Mouse (Mus musculus): ENCODE data around the gene Sf3a3.

Sf3a3 gene

DNA sequence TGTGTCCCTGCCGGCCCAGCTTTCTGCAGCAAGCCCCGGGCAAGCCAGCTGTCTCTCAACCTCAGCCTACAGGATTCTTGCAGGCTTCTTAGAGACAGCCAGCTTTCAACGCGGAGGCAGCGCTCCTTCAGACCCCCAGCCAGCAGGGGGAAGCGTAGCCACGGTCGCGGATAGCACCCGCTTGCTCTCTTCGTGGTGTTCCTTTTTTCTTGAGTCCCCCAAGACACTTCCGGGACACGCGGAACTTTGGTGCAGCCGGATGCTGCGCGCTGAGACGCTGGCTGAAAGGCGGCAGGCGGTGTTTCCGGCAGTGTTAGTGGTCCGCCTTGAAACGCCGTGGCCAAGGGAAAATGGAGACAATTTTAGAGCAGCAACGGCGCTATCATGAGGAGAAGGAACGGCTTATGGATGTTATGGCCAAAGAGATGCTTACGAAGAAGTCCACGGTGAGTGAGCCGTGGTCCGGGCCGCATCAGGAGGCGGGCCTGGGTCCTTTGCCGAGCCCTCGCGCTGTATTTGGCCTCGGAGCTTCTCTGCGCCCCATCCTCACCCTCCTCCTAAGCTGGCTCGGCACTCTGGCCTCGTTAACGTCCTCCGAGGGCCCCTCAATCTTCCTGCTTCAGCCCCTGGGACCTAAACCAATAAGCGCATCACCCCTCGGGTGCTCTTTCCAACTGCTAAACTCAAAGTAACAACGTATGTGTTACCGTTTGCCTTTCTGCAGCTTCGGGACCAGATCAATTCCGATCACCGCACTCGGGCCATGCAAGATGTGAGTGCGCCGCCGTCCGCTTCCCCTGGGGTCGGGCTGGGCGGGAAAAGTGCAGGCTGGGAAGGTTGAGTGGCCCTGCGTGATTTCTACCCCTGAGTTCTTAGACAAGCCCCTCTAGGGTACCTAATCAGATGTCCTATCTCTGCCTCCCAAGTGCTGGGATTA is at the start of gene Sf3a3:
Gene Sf3a3 (plus strand): TSS at position 232 of the 937 bp plus-strand sequence.
- DNase-seq = peak; percentile 93 to 96

DNA sequence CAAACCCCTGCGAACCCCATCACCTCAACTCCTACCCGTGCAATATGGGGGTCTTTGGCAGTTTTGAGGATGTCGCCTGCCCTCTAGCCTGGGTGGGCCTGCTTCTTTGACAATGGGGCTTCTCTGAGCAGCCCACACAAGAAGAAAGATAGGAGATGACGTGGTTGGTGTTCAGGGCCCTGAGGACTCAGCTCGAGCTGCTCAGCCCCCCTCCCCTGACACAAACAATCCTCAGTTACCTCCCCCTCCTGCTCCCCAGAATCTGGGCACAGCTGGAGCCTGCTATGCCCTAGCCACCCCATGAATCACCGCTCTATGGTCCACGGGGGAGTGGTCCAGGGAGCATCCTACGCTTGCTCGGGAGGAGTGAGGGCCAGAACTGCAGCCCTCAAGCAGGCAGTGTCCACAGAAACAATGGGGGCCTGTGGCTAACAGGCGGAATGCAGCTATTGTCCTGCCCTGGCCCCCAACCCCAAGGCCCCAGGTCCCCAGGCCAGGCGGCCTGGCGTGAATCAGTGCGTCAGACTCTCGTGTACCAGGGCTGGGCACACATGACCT is 47.0 kb upstream of the Sf3a3 start:
- DNase-seq = no peak

DNA sequence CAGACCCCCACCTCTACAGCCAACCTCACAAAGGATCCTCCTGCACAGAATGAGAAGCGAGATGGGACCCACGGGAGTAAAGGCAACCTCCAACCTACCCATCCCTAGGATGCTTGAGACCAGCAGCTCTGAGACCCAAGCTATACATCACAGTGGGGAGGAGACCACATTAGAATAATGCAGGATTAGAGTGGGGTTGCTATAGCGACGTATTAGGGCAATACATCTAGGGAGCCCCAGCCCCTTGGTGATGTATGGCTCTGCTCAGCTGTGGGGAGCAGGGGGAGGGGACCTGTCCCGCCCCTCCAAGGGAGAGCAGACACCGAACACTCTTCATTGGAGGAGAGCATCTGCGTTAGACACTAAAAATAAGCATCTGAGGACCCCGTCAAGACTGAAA is 46.5 kb upstream of the Sf3a3 start:
- no peak for DNase-seq

DNA sequence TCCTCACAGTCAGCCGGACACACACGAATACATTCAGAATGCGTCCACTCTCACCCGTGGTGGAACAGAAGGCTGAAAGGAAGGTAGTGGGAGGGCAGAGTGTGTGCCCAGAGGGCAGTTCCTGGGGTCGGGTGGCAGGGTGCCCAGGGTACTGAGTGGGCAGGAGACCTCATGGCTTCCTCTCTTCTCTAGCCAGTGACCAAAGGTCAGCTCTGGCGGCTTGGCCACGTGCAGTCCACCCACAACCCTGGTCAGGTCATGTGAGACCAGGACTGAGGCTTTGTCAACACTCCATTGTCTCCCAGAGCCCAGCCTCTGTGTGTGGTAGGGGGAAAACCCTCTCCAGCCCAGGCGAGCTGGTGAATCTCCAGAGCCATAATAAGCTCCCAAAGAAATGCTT is 44.3 kb upstream of the Sf3a3 start:
- DNase-seq = no peak

DNA sequence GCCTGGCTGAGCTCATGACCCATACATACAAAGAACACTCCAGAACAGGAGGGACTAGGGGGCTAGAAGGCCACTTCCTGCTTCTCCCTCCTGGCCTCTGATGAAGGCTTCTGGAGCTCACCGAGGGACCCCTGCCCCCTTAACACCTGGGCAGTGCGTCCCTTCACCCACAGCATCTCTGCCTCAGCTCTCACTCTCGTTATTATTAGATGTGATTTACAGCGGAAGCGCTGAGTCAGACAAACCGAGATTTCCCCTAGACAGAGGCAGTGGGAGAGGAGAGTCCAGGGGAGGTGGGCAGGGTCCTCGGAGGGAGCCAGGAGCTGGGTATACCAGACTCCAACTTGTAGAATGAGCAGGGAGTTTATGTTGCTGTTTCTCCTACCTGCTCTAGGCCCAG is 43.0 kb upstream of the Sf3a3 start:
- no peak for DNase-seq

DNA sequence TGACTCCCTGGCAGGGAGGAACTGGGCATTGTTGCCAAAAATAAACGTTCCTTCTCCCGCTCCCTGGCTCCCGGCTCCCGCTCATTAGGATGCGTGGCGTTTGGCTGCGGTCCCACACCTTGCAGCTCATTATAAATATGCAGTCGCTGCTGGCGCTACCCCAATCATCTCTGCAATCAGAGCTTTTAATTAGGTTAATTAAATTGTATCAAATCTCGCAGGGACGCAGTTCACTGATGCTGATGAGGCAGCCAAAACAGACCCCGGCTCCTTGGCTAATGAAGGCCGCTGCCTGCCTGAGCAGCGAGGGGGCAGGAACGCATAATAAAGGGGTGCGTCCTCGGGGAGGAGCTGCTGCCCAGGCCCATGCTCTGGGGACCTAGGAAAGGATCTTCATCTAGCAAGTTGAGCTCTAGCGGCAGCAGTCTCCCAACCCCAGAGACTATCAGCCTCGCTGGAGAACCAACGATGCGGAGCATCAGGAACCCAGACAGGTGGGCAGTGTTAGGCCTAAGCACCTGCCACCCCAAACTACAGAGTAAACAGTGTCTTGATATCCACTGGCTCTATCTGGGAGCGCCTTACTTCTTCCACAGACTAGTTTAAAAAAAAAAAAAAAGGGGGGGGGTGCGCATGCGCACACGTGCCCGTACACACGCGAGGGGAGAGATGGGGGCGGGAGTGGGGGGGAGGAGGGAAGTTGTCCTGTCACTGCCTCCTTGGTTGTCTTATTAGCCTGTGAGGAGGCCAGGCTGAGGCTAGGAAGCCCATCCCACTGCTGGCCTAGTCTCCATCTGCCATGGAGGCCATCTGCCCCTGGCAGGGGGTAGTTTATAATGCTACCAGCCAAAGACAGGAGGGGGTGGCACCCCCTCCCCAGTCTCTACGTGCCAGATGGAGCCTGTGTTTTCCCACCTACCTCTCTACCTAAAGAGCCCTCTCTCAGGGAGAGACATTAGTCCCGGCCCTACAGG is 41.9 kb upstream of the Sf3a3 start:
- peak; percentile 62 to 65 for DNase-seq

DNA sequence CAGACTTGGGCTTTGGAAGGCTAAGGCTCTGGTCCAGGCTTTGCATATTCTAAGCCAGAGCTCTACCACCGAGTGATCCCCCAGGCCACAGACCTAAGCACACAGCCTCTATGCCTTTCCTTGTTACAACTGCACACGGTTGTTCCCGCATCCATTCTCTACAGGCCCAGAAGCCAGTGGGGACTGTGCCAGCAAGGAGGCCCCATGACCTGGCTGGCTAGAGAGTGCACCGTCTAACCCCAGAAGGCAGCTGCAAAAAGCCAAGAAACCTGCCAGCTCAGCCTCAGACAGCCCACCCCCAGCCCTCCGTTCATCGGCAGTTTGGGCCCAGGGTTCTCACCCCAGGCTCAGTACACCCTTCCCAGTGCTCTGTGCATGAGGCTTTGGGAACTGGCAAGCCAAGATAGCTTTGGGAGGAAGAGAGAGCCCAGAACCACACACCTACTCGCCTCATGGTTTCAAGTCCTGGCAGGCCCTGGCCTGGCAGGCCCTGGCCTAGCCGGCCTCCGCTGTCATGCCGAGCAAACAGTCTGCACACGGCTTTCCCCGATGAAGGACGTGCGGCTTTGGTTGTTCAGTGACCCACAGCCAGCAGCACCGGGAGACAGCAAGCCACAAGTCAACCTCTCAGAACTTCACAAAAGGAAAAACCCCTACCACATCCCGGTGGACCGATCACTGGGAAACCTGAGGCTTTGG is 40.1 kb upstream of the Sf3a3 start:
- no peak for DNase-seq

DNA sequence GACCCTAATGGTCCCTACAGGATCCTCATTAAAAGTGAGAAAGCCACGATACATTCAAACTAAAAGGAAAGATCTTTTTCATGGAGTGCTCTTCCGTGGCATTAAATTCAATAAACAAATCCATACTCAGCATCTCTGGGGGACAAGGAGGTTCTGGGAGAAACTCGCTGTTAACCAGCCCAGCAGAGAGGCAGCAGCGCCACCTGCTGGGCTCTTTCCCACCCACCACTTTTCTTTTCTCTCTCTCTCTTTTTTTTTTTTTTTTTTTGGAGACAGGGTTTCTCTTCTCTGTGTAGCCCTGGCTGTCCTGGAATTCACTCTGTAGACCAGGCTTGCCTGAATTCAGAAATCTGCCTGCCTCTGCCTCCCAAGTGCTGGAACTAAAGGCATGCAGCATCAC is 39.5 kb upstream of the Sf3a3 start:
- DNase-seq = peak; percentile 69 to 75

DNA sequence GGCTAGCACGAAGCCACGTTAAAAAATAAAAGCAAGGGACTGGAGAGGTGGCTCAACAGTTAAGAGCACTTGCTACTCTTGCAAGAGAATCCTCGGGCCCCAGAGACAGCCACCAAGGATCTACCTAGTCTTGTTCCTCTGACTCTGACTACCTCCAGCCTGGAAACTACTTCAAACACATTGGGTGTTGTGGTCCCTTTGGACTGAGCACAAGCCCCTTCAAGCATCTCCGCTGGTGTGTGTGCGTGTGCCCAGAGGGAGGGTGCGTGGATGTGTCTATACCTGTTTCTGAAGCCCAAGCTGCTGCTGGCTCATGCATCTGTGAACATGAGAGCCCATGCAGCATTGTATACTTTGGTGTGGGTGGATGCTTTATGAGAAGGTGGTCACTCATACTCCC is 38.6 kb upstream of the Sf3a3 start:
- no peak for DNase-seq

DNA sequence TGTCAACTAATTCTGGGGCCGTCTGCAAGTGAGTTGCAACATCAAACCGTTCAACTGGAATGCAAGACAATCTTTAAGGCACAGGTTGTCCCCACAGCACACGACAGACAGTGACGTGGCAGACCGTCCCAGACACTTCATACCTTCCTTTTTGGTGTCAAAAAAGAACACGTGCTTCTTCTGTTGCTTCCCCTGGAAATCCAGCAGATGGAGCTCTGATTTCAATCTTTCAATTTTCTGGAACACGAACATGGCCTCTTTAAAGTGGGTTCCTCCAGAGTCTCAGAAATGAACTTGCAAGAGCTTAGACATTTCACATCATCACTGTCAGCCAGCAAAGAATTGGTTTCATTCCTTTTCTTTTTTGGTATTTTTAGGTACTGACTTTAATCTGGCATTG is 32.3 kb upstream of the Sf3a3 start:
- DNase-seq = no peak

DNA sequence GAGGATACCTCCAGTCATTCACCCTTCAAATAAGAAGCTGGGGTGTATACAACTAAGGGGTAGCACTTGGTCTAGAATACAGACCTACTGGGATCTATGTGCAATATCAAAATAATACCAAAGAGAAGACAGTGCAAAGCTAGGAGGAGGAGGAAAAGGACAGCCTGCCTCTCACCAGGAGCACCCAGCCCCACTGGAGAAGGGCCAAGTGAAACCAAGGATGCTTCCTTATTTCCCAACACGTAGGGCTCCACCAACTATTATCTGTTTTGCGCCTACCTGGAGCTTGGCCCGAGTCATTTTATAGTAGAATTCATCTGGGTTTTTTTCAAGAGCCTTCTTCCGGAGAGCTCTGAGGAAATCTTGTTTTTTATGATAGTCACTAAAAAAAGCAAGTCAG is 31.1 kb upstream of the Sf3a3 start:
- peak; percentile 41 to 45 for DNase-seq

DNA sequence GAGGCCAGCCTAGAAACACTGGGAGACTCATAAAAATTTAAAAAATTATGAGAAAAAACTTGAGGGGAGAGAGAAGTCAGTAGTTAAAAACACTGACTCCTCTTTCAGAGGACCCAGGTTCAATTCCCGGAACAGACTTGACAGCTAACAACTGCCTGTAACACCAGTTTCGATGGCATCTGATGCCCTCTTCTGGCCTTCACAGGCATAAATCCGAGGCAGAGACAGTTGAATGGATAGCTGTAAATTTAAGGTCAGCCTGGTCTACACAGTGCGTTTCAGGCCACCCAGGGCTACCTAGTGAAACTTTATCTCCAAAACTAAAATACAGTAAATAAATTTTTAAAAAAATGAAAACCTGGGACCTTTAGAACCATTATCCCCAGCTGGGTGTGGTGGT is 29.6 kb upstream of the Sf3a3 start:
- no peak for DNase-seq

DNA sequence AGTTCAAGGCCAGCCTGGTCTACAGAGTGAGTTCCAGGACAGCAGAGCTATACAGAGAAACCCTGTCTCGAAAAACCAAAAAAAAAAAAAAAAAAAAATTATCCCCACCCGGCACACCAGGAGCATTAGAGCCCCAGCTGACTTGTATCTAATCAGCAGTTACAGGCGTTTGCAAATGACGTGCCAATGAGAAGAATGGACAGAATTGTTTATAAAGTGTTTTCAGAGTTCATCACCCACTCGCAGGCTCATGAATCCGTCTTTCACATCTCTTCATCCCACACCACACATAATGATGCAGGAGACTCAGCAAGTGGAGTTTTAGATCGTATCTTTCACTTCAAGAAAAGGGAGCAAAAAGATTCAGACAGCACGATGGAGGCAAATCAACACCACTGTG is 29.1 kb upstream of the Sf3a3 start:
- no peak for DNase-seq

DNA sequence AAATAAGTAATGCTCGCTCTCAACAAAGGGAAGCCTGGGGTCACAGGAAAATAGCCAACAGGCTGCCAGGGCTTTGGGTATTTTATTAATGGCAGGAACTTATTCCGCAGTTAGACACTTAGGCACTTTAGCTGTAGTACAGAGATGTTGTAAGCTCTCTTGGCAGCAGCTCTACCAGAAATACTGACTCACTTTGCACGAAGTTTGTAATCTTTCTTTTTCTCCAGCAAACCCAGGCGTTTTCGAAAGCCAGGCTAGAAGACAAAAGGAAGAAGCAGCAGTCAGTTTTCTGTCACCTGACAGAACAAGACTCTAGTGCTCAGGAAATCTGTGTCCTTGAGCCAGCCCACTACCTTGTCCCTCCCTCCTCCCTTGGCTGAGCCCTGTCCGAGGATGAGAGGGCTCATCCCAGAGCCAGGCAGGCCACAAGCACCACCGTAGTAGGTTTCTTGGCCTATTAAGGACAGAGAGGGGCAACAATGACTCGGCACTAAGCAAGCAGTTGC is 28.6 kb upstream of the Sf3a3 start:
- no peak for DNase-seq

DNA sequence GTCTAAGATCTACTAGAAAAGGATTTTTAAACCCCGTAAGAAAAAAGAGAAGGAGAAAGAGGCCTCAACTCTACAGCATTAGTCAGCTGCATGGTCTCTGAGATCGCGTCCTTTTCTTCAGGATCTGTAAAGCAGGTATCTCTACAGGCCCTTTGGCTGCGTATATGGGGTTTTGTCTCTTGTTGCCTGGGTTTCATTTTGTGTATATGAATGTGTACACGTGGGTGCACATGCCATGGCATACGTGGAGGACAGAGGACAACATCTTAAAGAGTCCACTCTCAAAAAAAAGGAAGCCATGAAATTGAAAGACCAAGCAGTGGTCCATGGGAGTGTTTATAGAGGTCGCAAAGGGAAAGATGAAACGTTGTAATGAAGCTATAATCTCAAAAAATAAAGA is 23.1 kb upstream of the Sf3a3 start:
- no peak for DNase-seq

DNA sequence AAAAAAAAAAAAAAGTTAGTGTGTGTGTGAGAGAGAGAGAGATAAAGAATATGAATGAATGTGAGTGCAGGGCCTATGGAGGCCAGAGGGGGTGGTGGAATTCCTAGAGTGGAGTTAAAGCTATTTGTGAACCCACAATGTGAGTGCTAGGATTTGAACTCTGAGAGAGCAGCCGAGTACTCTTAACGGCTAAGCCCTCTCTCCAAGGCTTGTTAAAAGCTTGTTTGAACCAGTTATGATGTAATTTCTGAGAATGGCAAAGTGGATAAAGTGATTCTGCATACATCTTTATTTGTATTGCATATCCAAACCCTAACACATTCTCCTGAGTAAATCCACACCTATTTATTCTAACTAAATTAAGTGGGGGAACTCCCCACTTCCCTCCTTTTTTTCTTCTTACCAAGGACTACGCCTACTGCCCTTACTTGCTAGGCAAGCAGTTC is 22.1 kb upstream of the Sf3a3 start:
- no peak for DNase-seq

DNA sequence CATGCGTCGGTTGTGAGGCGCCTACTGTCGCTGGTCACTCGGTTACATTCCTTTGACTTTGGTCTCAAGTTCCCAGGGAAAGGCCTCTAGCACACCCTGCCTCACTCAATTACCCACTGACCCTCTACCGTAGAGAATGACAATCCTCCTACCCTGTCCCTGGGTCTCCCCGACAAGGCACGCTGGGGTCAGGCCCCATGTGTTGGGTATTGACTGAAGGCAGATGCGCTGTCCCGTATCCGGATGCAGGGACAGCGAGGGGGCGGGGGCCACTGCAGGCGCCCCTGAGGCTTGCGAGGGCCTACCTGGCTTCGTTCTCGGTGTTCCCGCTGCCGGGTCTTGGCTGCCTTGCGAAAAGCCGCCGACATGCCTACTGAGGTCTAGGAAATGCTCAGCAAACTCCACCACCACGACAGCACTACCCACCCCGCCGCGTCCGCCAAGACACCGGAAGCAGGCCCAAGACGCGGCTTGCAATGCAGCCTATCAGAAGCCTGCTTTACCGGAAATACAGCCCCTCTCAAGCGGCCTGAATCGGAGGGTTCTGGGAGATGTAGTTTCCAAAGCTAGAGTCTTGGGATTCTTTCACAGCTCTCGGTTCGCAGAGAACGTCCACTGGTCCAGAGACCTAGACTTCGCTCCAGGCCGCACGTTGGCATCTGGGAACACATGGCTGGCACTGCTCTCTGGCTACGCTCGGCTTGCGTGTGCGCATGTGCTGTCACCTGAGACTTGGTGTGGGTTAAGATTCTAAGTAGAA is 21.3 kb upstream of the Sf3a3 start, which contains the start of gene Utp11:
Gene Utp11 (minus strand): TSS at position 466 of the 760 bp plus-strand sequence.
- DNase-seq = peak; percentile 78 to 80

DNA sequence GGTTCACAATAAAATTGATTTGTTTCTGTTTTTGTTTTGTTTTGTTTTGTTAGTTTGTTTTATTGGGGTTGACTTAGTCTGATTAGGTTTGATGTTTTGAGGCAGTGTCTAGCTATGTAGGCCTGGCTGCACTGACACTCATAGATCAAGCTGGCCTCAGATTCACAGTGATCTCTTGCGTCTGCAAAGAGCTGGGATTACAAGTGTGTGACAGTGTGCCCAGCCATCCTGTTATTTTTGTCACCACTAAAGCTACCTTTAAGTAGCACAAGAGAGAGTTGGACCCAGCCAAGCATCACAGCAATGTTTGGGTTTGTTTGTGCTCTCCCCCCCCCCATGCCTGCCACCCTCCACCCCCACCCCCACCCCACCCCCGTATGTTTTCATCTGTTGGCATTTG is 20.0 kb upstream of the Sf3a3 start:
- no peak for DNase-seq

DNA sequence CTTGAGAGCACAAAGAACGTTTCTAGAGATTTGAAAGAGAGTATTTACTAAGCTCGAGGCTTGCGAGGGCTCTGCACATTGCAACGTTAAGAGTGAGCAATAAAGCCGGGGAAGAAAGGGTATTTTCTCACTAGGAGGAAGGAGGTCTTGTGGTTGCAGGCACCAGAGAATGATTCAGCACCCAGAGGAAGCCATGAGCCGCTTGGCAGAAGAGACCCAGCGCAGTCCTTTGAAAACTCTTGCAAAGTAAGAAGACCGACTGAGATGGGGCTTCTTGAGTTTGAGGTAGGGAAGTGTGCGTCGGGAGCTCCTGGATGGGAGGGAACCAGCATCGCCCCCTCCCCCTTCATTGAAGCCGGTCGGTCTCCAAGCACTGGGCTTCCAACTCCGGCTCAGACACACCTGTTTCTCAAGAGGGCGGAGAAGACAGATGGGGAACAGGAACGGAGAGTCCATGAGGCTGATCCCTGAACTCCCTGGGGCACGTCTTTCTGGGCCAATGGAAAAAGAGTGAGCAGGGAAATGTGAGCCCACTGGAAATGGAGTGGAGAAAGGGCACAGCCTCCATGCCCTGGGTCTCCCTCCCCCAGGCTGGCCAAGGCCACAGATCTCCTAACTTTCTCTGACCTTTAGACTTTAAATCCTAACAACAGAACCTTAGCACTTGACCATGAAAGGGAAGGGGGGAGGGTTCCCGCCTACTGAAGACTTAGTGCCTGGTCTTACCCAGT is 18.6 kb upstream of the Sf3a3 start:
- no peak for DNase-seq

DNA sequence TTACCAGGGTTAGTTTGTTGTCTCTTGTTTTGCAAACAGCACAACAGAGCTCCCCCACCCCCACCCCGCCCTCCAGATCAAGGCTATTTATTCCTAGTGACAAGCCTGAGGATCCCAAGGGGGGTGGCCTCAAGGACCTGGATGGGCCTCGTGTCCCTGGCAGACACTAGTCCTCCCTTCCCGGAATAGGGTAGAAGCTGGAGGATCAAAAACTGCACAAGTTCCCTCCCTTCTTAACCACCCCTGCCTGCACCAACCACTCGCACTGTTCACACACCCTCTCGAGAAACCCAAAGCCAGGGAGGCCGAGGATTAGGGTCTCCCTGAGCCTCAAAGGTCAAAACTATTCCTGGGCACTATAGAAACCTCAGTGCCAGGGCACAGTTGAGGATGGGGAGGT is 14.8 kb upstream of the Sf3a3 start:
- DNase-seq = no peak
